In the genomic region with DNA sequence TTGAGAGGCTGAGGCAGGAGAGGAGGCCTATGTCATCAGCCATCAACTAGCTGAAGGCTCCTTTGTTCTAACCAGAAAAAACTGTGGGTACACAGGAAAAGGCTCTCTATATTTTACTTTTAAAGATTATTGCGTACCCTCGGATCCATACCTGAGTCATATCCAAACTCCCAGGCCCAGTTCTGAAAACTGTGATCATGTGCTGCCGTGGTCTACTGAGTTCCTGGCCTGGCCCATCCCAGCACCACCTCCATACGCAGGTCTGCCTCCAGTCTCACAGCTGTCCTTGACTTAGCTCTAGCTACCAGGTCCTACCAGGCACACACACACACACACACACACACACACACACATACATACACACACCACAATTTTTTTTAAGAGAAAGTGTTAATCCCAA, we compare ENCODE assay signal across 21 mouse cellular contexts.
A peak's percentile ranks its signal among the peaks of the same experiment; 100 is the strongest.
DNase-seq lines count a peak whose midpoint lies in the region; ATAC-seq and TF ChIP-seq lines count a peak whose summit lies in the region.
"Had no signal": no experiment of that assay in that cellular context is flagged by ENCODE, and none has a peak within 500 bp of the region (broad histone marks: within the 10 kb centered on the region; RNA-seq: fewer than 3 reads in every experiment).

No protein-coding gene starts in this region.

- no peak for TF ChIP-seq POLR2A in CH12.LX (IDR thresholded peaks at IDR 0.05; ENCODE audit: low read depth, low read length)

- no peak for DNase-seq in kidney, postnatal 0 days (ENCODE audit: low spot score)
- no peak for DNase-seq in kidney, adult 18-20 months
- DNase-seq in midbrain, embryonic 11.5 days (ENCODE audit: low spot score, missing footprints): peak; percentile 0
- no peak for DNase-seq in midbrain, postnatal 0 days (ENCODE audit: low spot score)
- DNase-seq in CH12.LX (ENCODE audit: extremely low read depth): peak; percentile 48
- no peak for DNase-seq in embryo, embryonic 9.5 days (ENCODE audit: extremely low spot score)
- DNase-seq: adrenal gland, adult 2 months; adrenal gland, adult 8-10 months; adrenal gland, postnatal 10 days; adrenal gland, postnatal 14 days; adrenal gland, postnatal 25 days; adrenal gland, postnatal 36 days; B cell, adult 2 months; cerebellum, adult 11 months; cerebellum, adult 11-12 months; cerebellum, adult 18-20 months; cerebellum, adult 2 months had no signal

- 87% methylated on average over 4 of the region's 4 CpGs for WGBS in kidney, postnatal 0 days
- WGBS in midbrain, embryonic 11.5 days: 94% methylated on average over 4 of the region's 4 CpGs
- 95% methylated on average over 4 of the region's 4 CpGs for WGBS in midbrain, postnatal 0 days

- no peaks in the 10 kb centered on the region for H3K9me3 ChIP-seq in kidney, postnatal 0 days (replicated peaks; ENCODE audit: low read length)
- no peaks in the 10 kb centered on the region for H3K9me3 ChIP-seq in midbrain, embryonic 11.5 days (ENCODE audit: control insufficient read depth, low read length)
- no peaks in the 10 kb centered on the region for H3K9me3 ChIP-seq in midbrain, postnatal 0 days (ENCODE audit: low read length)
- H3K9me3 ChIP-seq in CH12.LX (replicated peaks; ENCODE audit: low read length): no peaks in the 10 kb centered on the region
- H3K9me3 ChIP-seq: G1E had no signal

- no peak overlapping the region for H3K9ac ChIP-seq in kidney, postnatal 0 days (ENCODE audit: low read depth, low read length)
- no peak overlapping the region for H3K9ac ChIP-seq in midbrain, embryonic 11.5 days (ENCODE audit: low read length)
- H3K9ac ChIP-seq in midbrain, postnatal 0 days (replicated peaks; ENCODE audit: low read length, poor library complexity, severe bottlenecking): no peak overlapping the region
- no peak overlapping the region for H3K9ac ChIP-seq in CH12.LX (ENCODE audit: insufficient read depth, low read depth)

- no peaks in the 10 kb centered on the region for H3K27me3 ChIP-seq in kidney, postnatal 0 days (ENCODE audit: insufficient read depth, low read length)
- H3K27me3 ChIP-seq in midbrain, embryonic 11.5 days (ENCODE audit: control insufficient read depth, insufficient read depth, low read length): no peaks in the 10 kb centered on the region
- no peaks in the 10 kb centered on the region for H3K27me3 ChIP-seq in midbrain, postnatal 0 days (ENCODE audit: insufficient read depth, low read length)
- H3K27me3 ChIP-seq in CH12.LX (replicated peaks): no peaks in the 10 kb centered on the region
- H3K27me3 ChIP-seq: Patski had no signal

- no peak overlapping the region for H3K4me2 ChIP-seq in kidney, postnatal 0 days (ENCODE audit: low read length)
- H3K4me2 ChIP-seq in midbrain, embryonic 11.5 days: no peak overlapping the region
- no peak overlapping the region for H3K4me2 ChIP-seq in midbrain, postnatal 0 days (ENCODE audit: low read depth, low read length, poor library complexity, severe bottlenecking)
- H3K4me2 ChIP-seq in CH12.LX (ENCODE audit: insufficient read depth, low read depth, poor library complexity, severe bottlenecking): no peak overlapping the region

- no peak overlapping the region for H3K4me3 ChIP-seq in kidney, postnatal 0 days (replicated peaks; ENCODE audit: low read depth, low read length)
- H3K4me3 ChIP-seq in midbrain, embryonic 11.5 days (ENCODE audit: low read depth, low read length): no peak overlapping the region
- no peak overlapping the region for H3K4me3 ChIP-seq in midbrain, postnatal 0 days (ENCODE audit: low read depth, low read length)
- no peak overlapping the region for H3K4me3 ChIP-seq in CH12.LX (replicated peaks in 1 of 3; ENCODE audit: low read depth in 2 of 3, low read length in 2 of 3, poor library complexity in 1 of 3)

- no peaks in the 10 kb centered on the region for H3K79me2 ChIP-seq in CH12.LX (replicated peaks; ENCODE audit: control insufficient read depth, extremely low read depth, insufficient read depth, poor library complexity, severe bottlenecking)

- no peak for TF ChIP-seq RAD21 in CH12.LX (IDR thresholded peaks at IDR 0.05; ENCODE audit: low read depth, low read length)

- TF ChIP-seq EP300 in CH12.LX (IDR thresholded peaks at IDR 0.05; ENCODE audit: low read length): peak; percentile 55

- no peak overlapping the region for H3K27ac ChIP-seq in kidney, postnatal 0 days
- no peak overlapping the region for H3K27ac ChIP-seq in midbrain, embryonic 11.5 days (ENCODE audit: low read depth, low read length)
- H3K27ac ChIP-seq in midbrain, postnatal 0 days (ENCODE audit: low read depth, low read length): no peak overlapping the region
- H3K27ac ChIP-seq in CH12.LX (ENCODE audit: insufficient read depth, low read depth): no peak overlapping the region

- in situ Hi-C loops in CH12.LX (cut with MboI; ENCODE audit: low pct_ligation_motif_present, low pct_unique_long_range_greater_than_20kb, low sequenced_read_pairs): no loop called here

- dilution Hi-C loops in CH12.LX (cut with MboI; ENCODE audit: extremely low pct_ligation_motif_present, extremely low pct_unique_long_range_greater_than_20kb, low sequenced_read_pairs): no loop called here

- TF ChIP-seq CTCF in kidney, postnatal 0 days (IDR thresholded peaks at IDR 0.05; ENCODE audit: low read depth): no peak
- no peak for TF ChIP-seq CTCF in midbrain, postnatal 0 days (IDR thresholded peaks at IDR 0.05)
- TF ChIP-seq CTCF in CH12.LX (conservative IDR thresholded peaks at IDR 0.05 in 1 of 2, IDR thresholded peaks at IDR 0.05 in 1 of 2; ENCODE audit: low read depth in 2 of 2, low read length in 2 of 2): no peak

- H3K36me3 ChIP-seq in kidney, postnatal 0 days (ENCODE audit: insufficient read depth, low read length): no peaks in the 10 kb centered on the region
- no peaks in the 10 kb centered on the region for H3K36me3 ChIP-seq in midbrain, embryonic 11.5 days (ENCODE audit: control insufficient read depth, insufficient read depth, low read length)
- no peaks in the 10 kb centered on the region for H3K36me3 ChIP-seq in midbrain, postnatal 0 days (ENCODE audit: insufficient read depth, low read length)
- H3K36me3 ChIP-seq in CH12.LX (replicated peaks in 1 of 2; ENCODE audit: control insufficient read depth in 1 of 2, insufficient read depth in 1 of 2, low read length in 1 of 2): no peaks in the 10 kb centered on the region
- H3K36me3 ChIP-seq: G1E had no signal

- H3K4me1 ChIP-seq in kidney, postnatal 0 days (replicated peaks; ENCODE audit: insufficient read depth, low read length): no peaks in the 10 kb centered on the region
- H3K4me1 ChIP-seq in midbrain, embryonic 11.5 days (ENCODE audit: control insufficient read depth, insufficient read depth, low read length): no peaks in the 10 kb centered on the region
- H3K4me1 ChIP-seq in midbrain, postnatal 0 days (ENCODE audit: insufficient read depth, low read length): no peaks in the 10 kb centered on the region
- H3K4me1 ChIP-seq in CH12.LX (ENCODE audit: control insufficient read depth in 1 of 2, insufficient read depth in 2 of 2): peaks cover 7 to 18% of the 10 kb centered on the region in 2 experiments; a peak in 3 of 4 replicates

- 0 out of 2 replicates have a peak, but pooled peaks have one; percentile 33 for ATAC-seq in kidney, postnatal 0 days (replicated peaks; ENCODE audit: low FRiP score, low read depth)
- no peak for ATAC-seq in midbrain, embryonic 11.5 days (ENCODE audit: low FRiP score)
- no peak for ATAC-seq in midbrain, postnatal 0 days (ENCODE audit: low FRiP score)
- ATAC-seq: activated CD4-positive, CD25-positive, alpha-beta regulatory T cell, adult 4 months; CD4-positive, CD25-positive, alpha-beta regulatory T cell, adult 4 months; Patski had no signal

TF ChIP-seq in CH12.LX, 34 proteins besides CTCF, POLR2A, EP300 and RAD21:
- TF ChIP-seq GABPA (IDR thresholded peaks at IDR 0.05; ENCODE audit: insufficient replicate concordance, low read depth, low read length) (no peak), IRF4 (IDR thresholded peaks at IDR 0.05; ENCODE audit: low read depth, low read length) (peak; percentile 39), ETS1 (conservative IDR thresholded peaks at IDR 0.05; ENCODE audit: low read depth, low read length) (0 out of 2 replicates have a peak, but pooled peaks have one; percentile 20), BHLHE40 (IDR thresholded peaks at IDR 0.05; ENCODE audit: low read depth, low read length) (peak; percentile 80)

Comparison
In these comparisons a context has a peak if more than half of its experiments do, and no peak if none do; other contexts are left out.
1. DNase-seq: peak in midbrain, embryonic 11.5 days (single experiment) and CH12.LX (single experiment); none in kidney, postnatal 0 days (single experiment), kidney, adult 18-20 months (single experiment), midbrain, postnatal 0 days (single experiment) and embryo, embryonic 9.5 days (single experiment).